Mouse (Mus musculus) brain, embryonic 18.5 days (tissue): ENCODE results near the gene Dnpep.

Source experiments
- DNase-seq: peaks from one replicate; pipeline ENCODE4 v3.0.0-alpha.2; 2012; ENCODE audit warnings: low read depth, low spot score

Gene Dnpep

DNA sequence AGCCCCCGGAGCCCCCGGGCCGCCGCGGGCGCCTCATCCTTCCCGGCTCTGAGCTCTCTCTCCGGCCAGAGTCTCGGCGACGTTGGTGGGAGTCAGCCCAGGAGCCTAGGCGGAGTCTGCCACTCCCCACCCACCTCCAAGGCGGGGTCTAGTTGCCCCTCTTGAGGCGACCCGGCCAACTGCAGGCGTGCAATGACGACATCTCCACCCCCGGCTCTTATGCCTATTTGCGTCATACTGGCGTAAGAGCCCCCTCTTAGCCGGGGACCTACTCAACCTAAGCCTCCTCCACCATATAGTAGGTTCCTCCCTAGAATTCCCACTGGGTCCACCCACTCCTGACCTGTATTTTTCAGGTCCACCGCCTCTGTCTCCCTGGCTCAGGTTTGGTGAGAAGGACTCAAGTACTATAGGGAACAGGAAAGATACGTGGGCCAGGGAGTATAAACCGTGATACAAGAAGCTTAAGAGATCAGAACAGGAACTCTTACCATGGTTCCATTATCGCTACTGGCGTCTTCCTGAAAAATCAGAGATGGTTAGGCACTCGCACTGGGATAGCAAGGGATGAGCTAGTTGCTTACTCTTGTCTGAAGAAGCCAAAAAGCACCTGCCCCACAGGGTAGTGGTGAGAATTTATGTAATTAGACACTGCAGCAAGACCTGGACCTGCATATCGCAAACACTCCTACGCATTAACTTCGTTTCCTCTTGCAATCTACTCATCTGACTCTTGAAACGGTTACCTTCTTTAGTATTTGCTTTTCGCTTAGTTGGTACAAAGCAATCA is 53.5 kb downstream of the Dnpep start, which contains the start of gene Ptprn:
TSS of gene Ptprn (minus strand) at position 412 of the 790 bp plus-strand sequence.
- no peak for DNase-seq

DNA sequence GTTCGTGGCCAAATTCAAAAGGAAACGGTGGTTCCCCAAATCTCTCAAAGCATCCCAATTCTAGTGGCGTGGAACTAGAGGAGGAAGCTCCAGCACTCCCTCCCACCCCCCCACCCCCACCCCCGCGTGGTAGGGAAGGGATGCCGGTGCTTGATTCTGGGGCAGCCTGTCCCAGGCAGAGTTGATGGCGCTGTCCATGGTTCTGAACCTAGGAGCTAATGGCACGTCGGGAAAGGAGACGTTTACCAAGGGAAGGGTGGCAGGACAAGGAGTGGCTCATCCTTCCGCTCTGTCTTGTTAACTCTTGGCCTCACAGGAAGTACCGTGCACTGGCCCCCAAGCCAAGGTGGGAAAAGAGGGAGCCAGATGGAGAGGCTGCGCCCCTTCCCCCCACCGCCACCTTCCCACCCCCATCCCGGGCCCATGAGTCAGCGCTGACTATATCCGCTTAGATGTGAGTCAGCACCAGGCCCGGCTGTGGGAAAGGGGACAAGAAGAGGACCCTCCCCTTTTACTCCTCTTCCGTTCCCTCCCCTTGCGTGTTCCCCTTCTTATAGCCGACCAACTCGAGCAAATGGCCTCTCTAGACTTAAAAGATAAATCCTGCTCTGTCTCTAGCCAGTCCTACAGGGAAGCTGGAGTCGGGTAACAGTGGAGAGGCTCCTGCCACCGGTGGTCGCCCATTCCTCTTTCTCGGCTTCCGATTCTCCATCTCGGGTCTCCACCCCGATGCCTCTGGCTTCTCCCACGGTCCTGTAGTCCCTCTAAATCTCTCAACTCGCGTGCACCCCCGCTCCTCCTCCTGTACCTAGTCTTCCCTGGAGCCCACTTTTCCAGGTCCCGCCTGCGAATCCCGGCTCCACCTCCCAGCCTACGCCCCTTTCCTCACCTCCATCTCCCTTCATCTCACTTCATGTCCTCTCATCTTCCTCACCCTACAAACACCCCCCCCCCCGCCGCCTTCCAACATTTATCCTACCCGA is 54.5 kb downstream of the Dnpep start:
- no peak for DNase-seq

DNA sequence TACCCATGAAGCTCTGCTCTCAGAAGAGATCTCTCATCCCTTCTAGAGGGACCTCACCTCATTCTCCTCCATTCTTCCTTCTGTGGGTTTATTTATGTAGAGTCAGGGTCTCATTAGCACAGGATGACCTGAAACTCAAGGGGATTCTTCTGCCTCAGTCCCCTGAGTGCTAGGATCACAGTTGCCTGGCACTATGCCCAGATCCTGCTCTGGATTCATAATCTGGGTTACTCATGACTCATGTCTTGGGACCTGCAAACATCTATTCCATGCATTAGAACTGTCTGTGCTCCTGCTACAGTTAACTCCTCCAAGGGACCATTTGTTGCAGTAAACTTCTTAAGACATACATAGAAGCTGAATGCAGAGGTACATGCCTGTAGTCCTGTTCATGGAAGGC is 56.5 kb downstream of the Dnpep start:
- DNase-seq, result no peak
